Mouse (Mus musculus): ENCODE measurements around the gene Krtap3-1. TPM values are rescaled to one million over a fixed set of nuclear protein-coding genes. Genes with fewer than 3 reads are reported as not detected.

Krtap3-1 gene
- polyA plus RNA-seq, 1 experiment: not detected

DNA sequence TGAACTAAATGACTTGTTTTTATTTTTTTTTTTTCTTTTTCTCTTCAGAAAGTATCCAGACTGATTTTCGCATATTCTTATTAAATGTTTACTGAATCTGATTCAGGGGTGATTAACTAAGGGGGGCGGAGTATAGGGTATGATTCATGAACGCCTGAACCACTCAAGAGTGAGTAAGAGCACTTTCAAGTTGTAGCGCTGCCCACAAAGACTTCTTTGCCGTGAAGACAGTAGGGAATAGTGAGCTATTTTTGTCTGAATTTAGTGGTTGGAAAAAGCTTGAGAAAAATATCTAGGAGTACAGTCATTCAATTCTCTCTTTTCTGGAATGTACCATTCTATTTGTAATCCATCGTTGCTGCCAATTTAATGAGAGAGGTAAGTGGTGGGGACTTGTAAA lies 15.1 kb upstream of the Krtap3-1 start:
- no peaks in the 10 kb centered on the region for H3K27me3 ChIP-seq (ENCODE audit: control insufficient read depth, insufficient read depth, insufficient read length)
- H3K36me3 ChIP-seq (ENCODE audit: control insufficient read depth, insufficient read depth): no peaks in the 10 kb centered on the region
- no peak overlapping the region for H3ac ChIP-seq (ENCODE audit: control insufficient read depth, insufficient read length)
- no peaks in the 10 kb centered on the region for H3K79me2 ChIP-seq (ENCODE audit: control insufficient read depth, insufficient read depth)
- H3K4me2 ChIP-seq (ENCODE audit: low read depth): peak overlapping the region; percentile 51
- no peak overlapping the region for H3K4me3 ChIP-seq
- TF ChIP-seq POLR2AphosphoS2 (IDR thresholded peaks at IDR 0.05; ENCODE audit: insufficient read length, low read depth) (no peak), SRF (IDR thresholded peaks at IDR 0.05; ENCODE audit: control insufficient read depth, insufficient read length, low read depth) (no peak), USF1 (IDR thresholded peaks at IDR 0.05; ENCODE audit: low read depth) (no peak), TCF12 (IDR thresholded peaks at IDR 0.05; ENCODE audit: insufficient read depth, poor library complexity, severe bottlenecking) (no peak), E2F4 (IDR thresholded peaks at IDR 0.05; ENCODE audit: insufficient read depth) (no peak), MYOD1 (IDR thresholded peaks at IDR 0.05; ENCODE audit: control insufficient read depth in 1 of 3, insufficient read length in 2 of 3, low read depth in 2 of 3) (no peak), MYOG (IDR thresholded peaks at IDR 0.05; ENCODE audit: control insufficient read depth in 1 of 3, insufficient read depth in 1 of 3, insufficient read length in 2 of 3, low read depth in 2 of 3) (no peak), CEBPB (IDR thresholded peaks at IDR 0.05; ENCODE audit: insufficient read depth, poor library complexity, severe bottlenecking) (no peak), REST (IDR thresholded peaks at IDR 0.05; ENCODE audit: insufficient read depth, insufficient read length) (no peak), POLR2A (IDR thresholded peaks at IDR 0.05; ENCODE audit: insufficient read length, low read depth) (no peak), TCF3 (IDR thresholded peaks at IDR 0.05; ENCODE audit: insufficient read length, low read depth) (no peak), MAX (IDR thresholded peaks at IDR 0.05; ENCODE audit: low read depth) (no peak)

GRCm38 (mm10) chr11:99581051-99581450 lies 14.6 kb upstream of the Krtap3-1 start:
- no peak overlapping the region for H3ac ChIP-seq (ENCODE audit: control insufficient read depth, insufficient read length)
- no peaks in the 10 kb centered on the region for H3K79me2 ChIP-seq (ENCODE audit: control insufficient read depth, insufficient read depth)
- no peak overlapping the region for H3K4me3 ChIP-seq
- H3K36me3 ChIP-seq (ENCODE audit: control insufficient read depth, insufficient read depth): no peaks in the 10 kb centered on the region
- H3K27me3 ChIP-seq (ENCODE audit: control insufficient read depth, insufficient read depth, insufficient read length): no peaks in the 10 kb centered on the region
- TF ChIP-seq POLR2AphosphoS2 (IDR thresholded peaks at IDR 0.05; ENCODE audit: insufficient read length, low read depth) (no peak), SRF (IDR thresholded peaks at IDR 0.05; ENCODE audit: control insufficient read depth, insufficient read length, low read depth) (no peak), TCF12 (IDR thresholded peaks at IDR 0.05; ENCODE audit: insufficient read depth, poor library complexity, severe bottlenecking) (no peak), E2F4 (IDR thresholded peaks at IDR 0.05; ENCODE audit: insufficient read depth) (no peak), MYOD1 (IDR thresholded peaks at IDR 0.05; ENCODE audit: control insufficient read depth in 1 of 3, insufficient read length in 2 of 3, low read depth in 2 of 3) (no peak), TCF3 (IDR thresholded peaks at IDR 0.05; ENCODE audit: insufficient read length, low read depth) (no peak), MAX (IDR thresholded peaks at IDR 0.05; ENCODE audit: low read depth) (no peak), USF1 (IDR thresholded peaks at IDR 0.05; ENCODE audit: low read depth) (no peak), POLR2A (IDR thresholded peaks at IDR 0.05; ENCODE audit: insufficient read length, low read depth) (no peak), CEBPB (IDR thresholded peaks at IDR 0.05; ENCODE audit: insufficient read depth, poor library complexity, severe bottlenecking) (no peak), REST (IDR thresholded peaks at IDR 0.05; ENCODE audit: insufficient read depth, insufficient read length) (no peak), MYOG (IDR thresholded peaks at IDR 0.05; ENCODE audit: control insufficient read depth in 1 of 3, insufficient read depth in 1 of 3, insufficient read length in 2 of 3, low read depth in 2 of 3) (no peak)
- H3K4me2 ChIP-seq (ENCODE audit: low read depth): peak overlapping the region; percentile 51

DNA sequence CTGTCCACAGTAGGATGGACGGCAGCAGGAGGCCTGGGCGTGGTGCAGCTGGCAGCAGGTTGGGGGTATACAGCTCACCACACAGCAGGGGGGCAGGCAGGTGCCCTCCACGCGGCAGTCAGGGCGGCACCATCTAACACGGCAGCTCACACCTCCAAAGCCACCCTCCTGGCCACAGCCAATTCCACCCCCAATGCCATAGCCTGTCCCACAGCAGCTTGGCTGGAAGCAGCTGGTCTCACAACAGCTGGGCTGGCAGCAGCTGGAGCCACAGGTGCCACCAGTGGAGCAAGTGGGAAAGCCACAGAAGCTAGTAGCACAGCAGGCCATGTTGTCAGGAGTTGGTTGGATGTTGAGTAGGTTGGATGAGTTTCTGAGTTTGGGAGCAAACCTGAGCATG lies 14.2 kb upstream of the Krtap3-1 start, which contains the start of gene Krtap1-5:
Krtap1-5 (minus strand) TSS at position 381 of the 400 bp plus-strand sequence.
- H3K36me3 ChIP-seq (ENCODE audit: control insufficient read depth, insufficient read depth): no peaks in the 10 kb centered on the region
- peak; percentile 98 for TF ChIP-seq TCF3 (IDR thresholded peaks at IDR 0.05; ENCODE audit: insufficient read length, low read depth)
- TF ChIP-seq MYOG (IDR thresholded peaks at IDR 0.05; ENCODE audit: control insufficient read depth in 1 of 3, insufficient read depth in 1 of 3, insufficient read length in 2 of 3, low read depth in 2 of 3): peak; percentile 96 to 98 (median 98)
- no peak for TF ChIP-seq REST (IDR thresholded peaks at IDR 0.05; ENCODE audit: insufficient read depth, insufficient read length)
- TF ChIP-seq TCF12 (IDR thresholded peaks at IDR 0.05; ENCODE audit: insufficient read depth, poor library complexity, severe bottlenecking): peak; percentile 98
- no peak for TF ChIP-seq CEBPB (IDR thresholded peaks at IDR 0.05; ENCODE audit: insufficient read depth, poor library complexity, severe bottlenecking)
- peak in 2 of 3 experiments; percentile 96 to 98 for TF ChIP-seq MYOD1 (IDR thresholded peaks at IDR 0.05; ENCODE audit: control insufficient read depth in 1 of 3, insufficient read length in 2 of 3, low read depth in 2 of 3)

DNA sequence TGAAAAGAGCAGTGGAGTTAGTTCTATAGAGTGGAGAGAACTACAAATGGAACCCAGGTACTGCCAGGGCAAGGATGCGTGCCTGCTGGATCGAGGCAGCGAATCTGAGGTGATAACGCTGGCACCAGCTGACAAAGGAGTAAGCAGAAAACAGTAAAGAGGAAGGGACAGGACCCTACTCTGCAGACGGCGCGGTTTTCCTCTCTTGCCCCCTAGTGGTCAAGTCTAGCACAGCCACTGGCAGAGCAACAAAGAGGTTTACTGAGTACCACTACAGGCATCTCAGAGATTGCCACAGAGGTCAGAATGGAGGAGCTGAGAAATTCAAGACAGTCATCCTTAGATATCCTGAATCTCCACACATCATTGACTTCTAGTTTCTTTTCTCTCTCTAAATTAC lies 7.7 kb upstream of the Krtap3-1 start:
- TF ChIP-seq POLR2AphosphoS2 (IDR thresholded peaks at IDR 0.05; ENCODE audit: insufficient read length, low read depth): no peak
- no peak for TF ChIP-seq POLR2A (IDR thresholded peaks at IDR 0.05; ENCODE audit: insufficient read length, low read depth)
- no peak for TF ChIP-seq TCF12 (IDR thresholded peaks at IDR 0.05; ENCODE audit: insufficient read depth, poor library complexity, severe bottlenecking)
- TF ChIP-seq MAX (IDR thresholded peaks at IDR 0.05; ENCODE audit: low read depth): no peak
- no peak for TF ChIP-seq CEBPB (IDR thresholded peaks at IDR 0.05; ENCODE audit: insufficient read depth, poor library complexity, severe bottlenecking)
- TF ChIP-seq MYOD1 (IDR thresholded peaks at IDR 0.05; ENCODE audit: control insufficient read depth in 1 of 3, insufficient read length in 2 of 3, low read depth in 2 of 3): no peak
- no peak for TF ChIP-seq TCF3 (IDR thresholded peaks at IDR 0.05; ENCODE audit: insufficient read length, low read depth)
- no peak for TF ChIP-seq USF1 (IDR thresholded peaks at IDR 0.05; ENCODE audit: low read depth)
- TF ChIP-seq MYOG (IDR thresholded peaks at IDR 0.05; ENCODE audit: control insufficient read depth in 1 of 3, insufficient read depth in 1 of 3, insufficient read length in 2 of 3, low read depth in 2 of 3): no peak
- Histone ChIP-seq H3K4me3 (no peak overlapping the region), H3ac (ENCODE audit: control insufficient read depth, insufficient read length) (no peak overlapping the region), H3K27me3 (ENCODE audit: control insufficient read depth, insufficient read depth, insufficient read length) (no peaks in the 10 kb centered on the region), H3K79me2 (ENCODE audit: control insufficient read depth, insufficient read depth) (no peaks in the 10 kb centered on the region), H3K4me2 (ENCODE audit: low read depth) (peak overlapping the region; percentile 44), H3K36me3 (ENCODE audit: control insufficient read depth, insufficient read depth) (no peaks in the 10 kb centered on the region)

More for the DNA sequence above, 14.2 kb upstream of the Krtap3-1 start, which contains the start of gene Krtap1-5:
- Histone ChIP-seq H3K4me3 (no peak within 1 kb of the TSS), H3ac (ENCODE audit: control insufficient read depth, insufficient read length) (no peak within 1 kb of the TSS), H3K27me3 (ENCODE audit: control insufficient read depth, insufficient read depth, insufficient read length) (no peaks in the 10 kb centered on the region), H3K4me2 (ENCODE audit: low read depth) (peak within 1 kb of the TSS; percentile 51), H3K79me2 (ENCODE audit: control insufficient read depth, insufficient read depth) (no peaks in the 10 kb centered on the region)

All from myocyte (in vitro differentiated cells).